Mouse (Mus musculus) small intestine, adult 2 months (tissue): Measurements from ENCODE around the gene Zc3h8. TPM values are rescaled to one million over a fixed set of nuclear protein-coding genes. Genes with fewer than 3 reads are reported as not detected.
A peak's percentile ranks its signal among the peaks of the same experiment; 100 is the strongest.

Experiments
- H3K27ac ChIP-seq: fragments of 200-500 bp; 2 replicates; pipeline ENCODE4 v1.5.1; 2012; ENCODE audit warnings: low read depth, low read length, control low read depth, inconsistent platforms; ENCODE audit not compliant: insufficient read depth
- H3K27me3 ChIP-seq: fragments of 200-500 bp; 2 replicates; pipeline ENCODE4 v1.6.1; 2012; ENCODE audit warnings: mild to moderate bottlenecking, moderate library complexity, low read length, inconsistent platforms; ENCODE audit not compliant: control insufficient read depth, insufficient read depth
- H3K36me3 ChIP-seq: fragments of 200-500 bp; 2 replicates; pipeline ENCODE4 v1.6.1; 2012; ENCODE audit warnings: mild to moderate bottlenecking, low read length, control low read depth, inconsistent platforms; ENCODE audit not compliant: control insufficient read depth, insufficient read depth
- H3K4me1 ChIP-seq: fragments of 200-500 bp; 2 replicates; pipeline ENCODE4 v1.6.1; 2012; ENCODE audit warnings: low read length, inconsistent platforms, mixed read lengths; ENCODE audit not compliant: control insufficient read depth, insufficient read depth, insufficient read length
- H3K4me3 ChIP-seq: fragments of 200-500 bp; 2 replicates; pipeline ENCODE4 v1.5.1; 2012; ENCODE audit warnings: low read depth, mild to moderate bottlenecking, control low read depth, inconsistent platforms, low read length, moderate library complexity
- CTCF ChIP-seq: fragments of 200-500 bp; IDR thresholded peaks from 2 replicates; pipeline ENCODE4 v1.5.1; 2012; ENCODE audit warnings: low read depth, mild to moderate bottlenecking, control low read depth, inconsistent platforms, low read length, moderate library complexity, mixed read lengths; ENCODE audit not compliant: insufficient replicate concordance, insufficient read length; ENCODE audit errors: extremely low read depth
- POLR2A ChIP-seq: fragments of 200-500 bp; IDR thresholded peaks from 2 replicates; pipeline ENCODE4 v1.6.1; 2012; ENCODE audit warnings: low read depth, mild to moderate bottlenecking, control low read depth, inconsistent platforms, low read length, moderate library complexity
- WGBS: fragments of 180-500 bp; shearing (Covaris S2); methylation state at CpG from one replicate; pipeline ENCODE4 v1.1.7; 2018; 5-methylcytosine and 5-hydroxymethylcytosine counted together
- polyA plus RNA-seq: library from polyadenylated mRNA; depleted of rRNA; stranded (reverse); fragments of >200 nt; gene quantifications from 2 replicates; pipeline ENCODE4 v1.2.3, GENCODE M21; 2012

Zc3h8 gene
- polyA plus RNA-seq, 1 experiment = 0.44 TPM

DNA sequence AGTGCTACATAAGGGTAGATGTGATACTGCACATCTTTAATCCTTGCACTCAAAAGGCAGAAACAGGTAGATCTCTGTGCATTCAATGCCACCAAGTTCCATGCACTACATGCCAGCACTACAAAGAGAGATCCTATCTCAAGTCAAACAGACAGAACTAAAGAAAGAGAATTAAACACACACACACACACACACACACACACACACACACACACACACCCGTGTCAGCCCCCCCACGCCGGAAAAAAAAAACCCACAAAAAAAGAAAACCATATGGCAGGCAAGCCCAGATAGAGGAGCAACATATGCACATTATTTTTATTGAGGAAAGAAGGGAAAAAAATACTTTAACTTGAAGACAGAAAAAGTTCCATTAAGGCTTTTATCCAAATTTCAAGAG, 15.4 kb downstream of the Zc3h8 start:
- 66% methylated on average over 3 of the region's 3 CpGs for WGBS
- H3K27me3 ChIP-seq = no peaks in the 10 kb centered on the region
- H3K36me3 ChIP-seq = peaks cover 10% of the 10 kb centered on the region
- H3K4me1 ChIP-seq = no peaks in the 10 kb centered on the region
- H3K27ac ChIP-seq = no peak overlapping the region
- no peak overlapping the region for H3K4me3 ChIP-seq
- TF ChIP-seq CTCF (no peak), POLR2A (no peak)

DNA sequence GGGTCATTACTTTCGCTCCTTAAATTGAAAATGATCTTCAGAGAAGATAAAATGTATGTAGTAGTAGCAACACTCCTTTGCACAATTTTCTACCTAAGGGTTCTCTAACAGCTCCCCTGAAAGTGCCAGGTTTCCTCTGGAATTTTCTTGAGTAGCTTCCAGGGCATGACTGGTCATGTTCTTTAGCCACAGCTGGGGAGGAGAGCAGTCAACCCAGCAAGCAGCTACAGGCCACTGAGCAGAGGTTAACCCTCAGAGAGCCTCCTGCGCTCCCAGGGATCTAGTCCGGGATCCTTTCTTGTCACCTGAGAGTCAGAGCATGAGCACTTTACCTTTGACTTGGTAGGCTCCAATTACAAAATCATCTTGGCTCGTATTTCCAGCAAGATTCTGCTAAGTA, 19.1 kb downstream of the Zc3h8 start:
- H3K4me1 ChIP-seq = no peaks in the 10 kb centered on the region
- no peak overlapping the region for H3K4me3 ChIP-seq
- H3K27me3 ChIP-seq = no peaks in the 10 kb centered on the region
- H3K36me3 ChIP-seq = peaks cover 8% of the 10 kb centered on the region
- 91% methylated on average over 4 of the region's 4 CpGs for WGBS
- TF ChIP-seq CTCF = no peak
- TF ChIP-seq POLR2A = no peak
- H3K27ac ChIP-seq = no peak overlapping the region

DNA sequence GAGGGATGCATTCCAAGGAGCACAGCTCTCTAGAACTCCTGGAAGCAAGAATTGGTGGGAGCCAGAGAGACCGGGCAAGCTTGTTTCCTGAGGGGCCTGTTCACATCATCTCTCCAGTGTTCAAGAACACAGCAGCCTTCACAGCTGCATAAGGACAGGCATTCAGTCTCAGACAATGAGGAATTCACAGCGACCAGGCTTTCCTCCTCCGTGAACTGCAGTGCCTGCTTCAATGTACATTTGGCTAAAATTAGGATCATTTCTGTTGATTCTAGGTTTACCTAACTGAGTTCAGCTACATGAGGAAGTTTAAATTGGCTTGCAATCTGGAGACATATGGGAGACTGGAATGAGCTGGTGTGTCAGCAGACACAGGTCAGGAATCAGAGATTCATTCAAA, 27.3 kb downstream of the Zc3h8 start:
- Histone ChIP-seq H3K36me3 (no peaks in the 10 kb centered on the region), H3K4me3 (no peak overlapping the region), H3K27me3 (no peaks in the 10 kb centered on the region), H3K27ac (no peak overlapping the region), H3K4me1 (no peaks in the 10 kb centered on the region)
- 74% methylated on average over 3 of the region's 3 CpGs for WGBS
- TF ChIP-seq POLR2A = no peak
- no peak for TF ChIP-seq CTCF

DNA sequence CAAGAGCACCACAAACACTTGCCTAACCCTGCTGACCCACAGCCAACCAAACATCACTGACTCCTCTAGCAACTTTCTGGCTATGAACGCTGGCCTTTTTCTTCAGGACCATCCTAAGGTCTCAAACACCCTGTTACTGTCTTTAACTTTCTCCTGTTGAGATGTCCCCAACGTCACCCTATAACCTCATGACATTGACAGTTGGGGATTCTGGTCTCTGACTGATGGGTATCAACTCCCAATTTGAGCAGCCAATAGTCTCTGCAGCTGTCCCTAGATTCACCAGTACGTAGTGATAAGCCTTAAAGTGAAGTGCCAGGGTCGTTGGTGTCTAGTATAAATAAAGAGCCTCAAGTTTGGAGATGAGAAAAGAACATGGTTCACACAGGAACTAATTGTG, 28.9 kb downstream of the Zc3h8 start:
- Histone ChIP-seq H3K27ac (no peak overlapping the region), H3K27me3 (no peaks in the 10 kb centered on the region), H3K36me3 (no peaks in the 10 kb centered on the region), H3K4me1 (no peaks in the 10 kb centered on the region), H3K4me3 (no peak overlapping the region)
- WGBS = 81% methylated on average over 4 of the region's 4 CpGs
- TF ChIP-seq CTCF (no peak), POLR2A (no peak)

DNA sequence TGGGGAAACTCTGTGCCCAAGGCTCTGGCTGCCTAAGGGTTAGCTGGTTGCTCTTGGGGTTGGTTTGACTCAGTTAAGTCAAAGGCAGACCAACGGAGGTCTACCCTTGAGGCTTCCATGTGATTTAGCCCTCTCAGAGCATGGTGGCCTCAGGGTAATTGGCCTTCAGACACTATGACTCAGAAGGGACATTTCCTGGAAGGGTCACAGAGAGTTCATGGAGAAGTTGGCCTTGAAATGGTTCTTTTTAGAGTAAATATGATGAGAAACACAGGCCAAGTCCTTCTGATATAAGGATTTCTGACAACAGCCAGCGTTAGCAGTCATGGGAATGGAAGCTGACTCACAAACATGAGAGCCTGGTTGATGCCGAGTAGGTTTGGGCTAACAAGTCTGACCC, 40.2 kb downstream of the Zc3h8 start:
- TF ChIP-seq POLR2A = no peak
- TF ChIP-seq CTCF = no peak
- Histone ChIP-seq H3K36me3 (no peaks in the 10 kb centered on the region), H3K27me3 (no peaks in the 10 kb centered on the region), H3K4me3 (no peak overlapping the region), H3K4me1 (no peaks in the 10 kb centered on the region), H3K27ac (no peak overlapping the region)
- 64% methylated on average over 3 of the region's 3 CpGs for WGBS

DNA sequence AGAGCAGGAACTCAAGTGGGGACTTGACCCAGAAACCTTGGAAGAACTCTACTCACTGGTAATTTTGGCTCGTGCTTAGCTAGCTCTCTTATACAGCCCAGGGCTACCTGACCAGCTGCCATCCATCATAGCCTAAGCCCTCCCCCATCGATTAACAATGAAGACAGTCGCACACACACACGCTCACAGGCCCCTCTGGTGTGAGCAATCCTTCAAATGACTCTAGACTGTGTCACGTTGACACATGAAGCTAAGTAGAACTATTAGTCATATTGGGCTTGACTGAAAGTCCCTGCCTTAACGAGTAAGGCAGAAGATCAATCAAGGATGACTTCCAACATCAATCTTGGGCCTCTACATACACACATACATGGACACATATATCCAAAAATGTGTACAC, 41.0 kb downstream of the Zc3h8 start:
- 85% methylated on average over 6 of the region's 6 CpGs for WGBS
- H3K36me3 ChIP-seq = no peaks in the 10 kb centered on the region
- no peak overlapping the region for H3K4me3 ChIP-seq

DNA sequence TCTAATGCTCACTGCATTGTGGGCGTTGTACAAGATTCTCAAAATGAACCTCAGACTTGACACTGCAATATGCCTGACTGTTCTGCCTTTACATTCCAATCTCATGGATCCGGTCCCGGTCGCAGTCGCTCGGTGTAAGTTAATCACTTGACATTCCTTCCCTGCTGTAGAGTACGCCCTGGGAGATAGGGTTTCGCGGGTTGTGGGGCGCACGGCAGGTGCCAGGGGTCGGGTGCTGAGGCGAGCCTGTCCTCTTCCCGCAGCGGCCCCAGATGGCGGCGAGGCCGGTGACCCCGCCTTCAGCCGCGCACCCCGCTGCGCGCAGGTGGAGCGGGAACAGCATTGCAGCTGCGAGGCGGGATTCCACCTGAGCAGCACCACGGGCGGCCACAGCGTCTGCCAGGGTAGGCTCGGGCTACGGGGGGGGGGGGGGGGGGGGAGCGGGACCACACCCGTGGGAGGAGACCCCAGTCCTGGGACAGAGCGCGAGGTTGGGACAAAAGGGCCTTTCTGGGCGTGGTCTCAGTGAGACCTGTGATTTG, 51.6 kb downstream of the Zc3h8 start:
- H3K4me1 ChIP-seq = no peaks in the 10 kb centered on the region
- H3K27me3 ChIP-seq = 0 out of 2 replicates have a peak, but pooled peaks cover 5% of the 10 kb centered on the region
- no peaks in the 10 kb centered on the region for H3K36me3 ChIP-seq
- TF ChIP-seq CTCF = no peak
- TF ChIP-seq POLR2A = no peak
- 3% methylated on average over 36 of the region's 37 CpGs for WGBS
- H3K4me3 ChIP-seq = peak overlapping the region; percentile 52
- no peak overlapping the region for H3K27ac ChIP-seq

More for the DNA sequence above, 41.0 kb downstream of the Zc3h8 start:
- Histone ChIP-seq H3K27ac (no peak overlapping the region), H3K27me3 (no peaks in the 10 kb centered on the region), H3K4me1 (no peaks in the 10 kb centered on the region)
- TF ChIP-seq POLR2A (no peak), CTCF (no peak)
